Mouse (Mus musculus) adrenal gland, postnatal 25 days (tissue): ENCODE results near the gene Zfp771. TPM values are rescaled to one million over a fixed set of nuclear protein-coding genes. Genes with fewer than 3 reads are reported as not detected.

Experiments used
- DNase-seq: peaks from one replicate; pipeline ENCODE4 v3.0.0; 2021; ENCODE audit warnings: mixed read lengths
- total RNA-seq: library from RNA; stranded (reverse); gene quantifications from 2 replicates; pipeline ENCODE4 v1.2.3, GENCODE M21; 2021

Gene Zfp771
- total RNA-seq, 1 experiment from 2014 or later = 36.0 TPM

DNA sequence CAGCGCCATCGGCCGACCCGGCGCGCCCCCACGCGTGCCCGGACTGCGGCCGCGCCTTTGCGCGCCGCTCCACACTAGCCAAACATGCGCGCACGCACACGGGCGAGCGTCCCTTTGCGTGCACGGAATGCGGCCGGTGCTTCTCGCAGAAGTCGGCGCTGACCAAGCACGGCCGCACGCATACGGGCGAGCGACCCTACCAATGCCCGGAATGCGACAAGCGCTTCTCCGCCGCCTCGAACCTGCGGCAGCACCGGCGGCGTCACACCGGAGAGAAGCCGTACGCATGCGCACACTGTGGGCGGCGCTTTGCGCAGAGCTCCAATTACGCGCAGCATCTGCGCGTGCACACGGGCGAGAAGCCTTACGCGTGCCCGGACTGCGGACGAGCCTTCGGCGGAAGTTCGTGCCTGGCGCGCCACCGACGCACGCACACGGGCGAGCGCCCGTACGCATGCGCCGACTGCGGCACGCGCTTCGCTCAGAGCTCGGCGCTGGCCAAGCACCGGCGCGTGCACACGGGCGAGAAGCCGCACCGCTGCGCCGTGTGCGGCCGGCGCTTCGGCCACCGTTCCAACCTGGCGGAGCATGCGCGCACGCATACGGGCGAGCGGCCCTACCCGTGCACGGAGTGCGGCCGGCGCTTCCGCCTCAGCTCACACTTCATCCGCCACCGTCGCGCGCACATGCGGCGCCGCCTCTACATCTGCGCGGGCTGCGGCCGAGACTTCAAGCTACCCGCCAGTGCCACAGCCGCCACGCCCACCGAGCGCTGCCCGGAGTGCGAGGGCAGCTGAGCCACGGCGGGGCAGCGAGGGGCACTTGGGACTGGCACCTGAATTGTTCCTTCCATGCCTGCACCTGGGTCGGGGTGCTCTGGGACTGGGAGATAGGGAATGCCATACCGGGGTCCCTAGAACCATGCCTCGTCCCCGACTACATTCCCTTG lies 10.0 kb downstream of the Zfp771 start:
- peak; percentile 96 for DNase-seq

DNA sequence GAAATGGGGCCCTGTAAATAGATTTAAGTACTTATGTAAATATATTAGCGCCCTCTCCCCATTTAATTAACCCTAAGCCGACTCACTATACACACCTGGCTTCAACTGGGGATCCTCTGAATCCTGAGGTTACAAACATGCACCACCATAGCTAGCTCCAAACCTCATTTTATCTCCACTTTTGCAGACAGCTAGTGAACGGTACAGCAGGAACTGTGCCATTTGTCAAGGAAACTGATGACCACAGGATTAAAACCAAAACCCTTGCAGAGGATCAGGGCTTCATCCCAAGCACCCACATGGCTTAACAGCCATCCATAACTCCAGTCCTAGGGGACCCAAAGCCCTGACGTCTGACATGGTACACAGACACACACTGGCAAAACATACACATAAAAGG lies 10.9 kb downstream of the Zfp771 start:
- DNase-seq = no peak

DNA sequence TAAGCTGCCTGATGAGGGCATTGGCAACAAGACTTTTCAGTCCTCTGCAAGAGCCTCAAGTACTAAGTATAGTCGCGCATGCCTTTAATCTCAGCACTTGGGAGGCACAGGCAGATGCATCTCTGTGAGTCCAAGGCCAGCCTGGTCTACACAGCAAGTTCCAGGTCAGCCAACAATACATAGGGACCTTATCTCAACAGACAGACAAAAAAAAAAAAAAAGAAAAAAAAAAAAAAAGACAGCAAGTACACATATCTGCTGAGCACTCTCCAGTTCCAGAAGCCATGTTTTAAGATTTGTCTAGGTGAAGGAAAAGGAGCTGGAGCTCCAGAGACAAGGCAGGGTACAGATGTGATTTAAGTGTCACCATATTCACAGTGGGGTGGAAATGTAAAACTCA lies 11.9 kb downstream of the Zfp771 start:
- DNase-seq = no peak

DNA sequence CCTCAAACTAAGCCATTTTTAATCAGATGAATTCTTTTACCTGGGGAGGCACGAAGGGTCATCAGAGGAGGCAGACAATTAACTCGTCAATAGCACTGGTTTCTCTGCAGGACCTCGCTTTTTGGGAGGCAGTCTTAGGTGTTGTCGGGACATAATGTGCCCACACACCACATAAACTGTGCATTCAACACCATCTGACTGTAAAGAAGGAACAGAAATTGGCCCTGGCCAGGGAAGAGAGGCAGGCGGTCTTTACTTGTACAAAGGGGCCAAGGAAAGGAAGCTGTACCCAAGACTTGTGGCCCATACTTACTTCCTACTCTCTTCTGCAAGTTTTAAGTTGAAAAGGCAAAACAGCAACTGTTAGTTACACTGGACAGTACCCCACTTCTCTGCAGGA lies 12.4 kb downstream of the Zfp771 start:
- DNase-seq = no peak

DNA sequence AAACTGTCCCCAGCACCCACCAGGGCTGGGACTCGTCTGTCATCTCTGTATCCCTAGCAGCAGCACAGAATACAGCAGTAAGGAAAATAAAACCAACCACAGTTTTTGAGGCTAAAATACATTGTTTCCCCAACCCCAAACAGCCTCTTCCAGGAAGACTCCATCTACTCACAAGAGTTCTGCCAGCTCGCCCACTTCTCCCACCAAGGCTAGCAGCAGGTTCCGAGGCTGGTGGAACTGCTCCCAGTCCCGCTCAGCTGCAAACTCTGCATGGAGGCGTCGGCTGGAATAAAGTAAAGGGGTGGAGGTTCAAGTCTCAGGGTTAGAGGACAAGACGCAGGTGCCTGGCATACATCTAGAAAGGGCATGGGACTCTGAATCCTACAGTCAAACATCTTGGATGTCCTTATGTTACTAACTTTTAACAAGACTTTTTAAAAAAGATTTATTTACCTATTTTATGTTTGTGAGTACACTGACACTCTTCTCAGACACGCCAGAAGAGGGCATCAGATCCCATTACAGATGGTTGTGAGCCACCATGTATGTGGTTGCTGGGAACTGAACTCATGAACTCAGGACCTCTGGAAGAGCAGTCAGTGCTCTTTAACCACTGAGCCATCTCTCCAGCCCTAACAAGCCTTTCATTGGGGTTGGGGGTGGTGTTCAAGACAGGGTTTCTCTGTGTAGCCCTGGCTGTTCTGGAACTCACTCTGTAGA lies 15.3 kb downstream of the Zfp771 start:
- DNase-seq = no peak

DNA sequence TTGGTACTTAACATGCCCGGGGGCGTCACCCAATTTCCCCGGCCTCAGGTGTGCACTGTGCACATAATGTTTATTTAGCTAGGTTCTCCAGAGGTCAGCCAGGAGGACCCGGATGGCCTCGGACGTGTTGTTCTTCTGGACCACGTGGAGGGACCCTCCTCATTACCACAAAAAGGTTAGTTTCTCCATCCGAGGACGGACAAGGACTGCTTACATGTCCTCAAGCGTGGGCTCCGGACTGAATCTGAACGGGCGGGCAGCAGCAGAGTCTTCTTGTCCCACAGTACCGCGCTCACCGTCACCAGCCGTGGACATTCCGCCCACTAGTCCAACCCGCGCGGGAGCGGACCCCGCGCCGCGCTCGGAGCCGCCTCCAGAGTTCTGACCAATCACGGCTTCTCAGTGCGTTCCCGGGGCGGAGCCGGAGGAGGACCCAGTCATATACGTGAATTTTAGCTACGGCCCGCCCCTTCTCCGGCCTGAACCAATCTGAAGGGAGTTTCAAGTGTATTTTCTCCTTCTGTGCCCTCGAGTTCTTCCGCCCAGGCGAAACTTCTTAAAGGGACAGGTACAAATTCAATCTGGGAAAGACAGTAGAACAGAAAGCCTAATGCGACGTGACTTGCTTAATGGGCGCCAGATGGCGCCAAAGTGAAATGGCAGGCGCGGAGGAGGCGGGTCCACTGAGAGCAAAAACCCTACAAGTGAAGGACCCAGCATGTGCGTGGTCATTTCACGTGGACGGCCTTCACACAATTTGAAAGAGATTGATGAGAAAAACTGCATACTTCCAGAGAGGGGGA lies 16.4 kb downstream of the Zfp771 start, which contains the start of gene Dctpp1:
Dctpp1 (minus strand) TSS at position 401 of the 803 bp plus-strand sequence.
- DNase-seq = peak; percentile 92

DNA sequence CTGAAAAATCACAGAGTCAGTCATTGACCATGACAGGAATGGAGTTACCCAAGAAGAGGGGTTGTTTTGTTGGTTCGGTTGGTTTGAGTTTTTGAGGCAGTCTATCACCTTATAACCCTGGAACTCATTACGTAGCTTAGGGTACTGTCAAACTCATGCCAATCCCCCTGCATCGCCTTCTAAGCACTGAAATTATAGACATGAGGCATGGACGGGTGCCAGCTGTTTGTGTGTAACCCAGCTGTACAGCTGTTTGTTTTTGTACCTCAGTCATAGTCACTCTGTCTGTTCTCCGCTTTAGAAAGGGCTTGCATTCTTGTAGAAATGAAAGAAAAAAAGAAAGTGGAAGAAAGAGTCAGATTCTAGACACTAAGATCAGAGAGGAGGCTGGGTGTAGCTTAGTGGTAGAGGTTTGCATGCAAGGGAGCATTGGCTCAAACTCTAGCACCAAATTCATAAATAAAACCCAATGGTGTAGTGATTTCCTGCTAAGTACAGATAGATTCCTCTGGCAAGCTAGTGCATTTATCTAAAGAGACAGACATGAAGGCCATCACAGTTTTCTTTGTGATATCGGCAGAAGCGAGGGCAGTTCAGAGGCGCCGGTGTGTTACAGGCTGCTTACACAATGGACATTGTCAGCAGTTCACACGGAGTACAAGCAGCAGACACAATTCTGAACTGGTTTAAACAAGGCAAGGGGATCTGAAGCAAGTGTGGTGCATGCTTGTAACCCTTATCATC lies 18.3 kb downstream of the Zfp771 start:
- DNase-seq = no peak

DNA sequence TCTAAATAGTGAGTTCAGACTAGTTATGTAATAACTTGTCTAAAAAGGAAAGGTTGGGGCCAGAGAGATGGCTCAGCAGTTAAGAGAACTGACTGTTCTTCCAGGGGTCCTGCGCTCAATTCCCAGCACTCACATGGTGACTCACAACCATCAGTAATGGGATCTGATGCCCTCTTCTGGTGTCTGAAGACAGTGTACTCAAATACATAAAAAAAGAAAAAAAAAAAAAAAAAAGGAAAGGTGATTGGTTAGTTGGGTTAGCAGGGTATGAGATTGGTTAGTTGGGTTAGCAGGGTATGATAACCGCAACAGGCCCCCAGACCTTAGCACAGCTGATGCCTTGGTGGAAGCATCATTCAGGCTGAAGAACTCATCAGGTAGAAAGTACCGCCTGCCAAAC lies 19.5 kb downstream of the Zfp771 start:
- DNase-seq = no peak

DNA sequence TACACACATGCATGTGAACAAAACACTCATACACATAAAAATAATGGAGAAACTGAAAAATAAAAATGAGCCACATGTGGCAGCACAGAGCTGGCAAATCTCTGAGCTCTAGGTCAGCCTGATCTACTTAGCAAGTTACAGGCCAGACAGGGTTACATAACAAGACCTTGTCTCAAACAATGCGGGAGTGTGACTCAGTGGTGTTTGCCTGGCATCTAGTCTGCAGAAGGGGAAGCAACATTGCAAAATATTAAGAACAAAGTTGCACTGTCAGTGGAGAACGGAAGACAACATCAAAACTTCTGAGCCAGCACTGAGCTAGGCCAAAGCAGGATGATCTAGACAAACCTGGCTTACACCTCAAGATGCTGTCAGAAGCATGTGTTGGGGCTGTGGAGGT lies 26.2 kb downstream of the Zfp771 start:
- no peak for DNase-seq

DNA sequence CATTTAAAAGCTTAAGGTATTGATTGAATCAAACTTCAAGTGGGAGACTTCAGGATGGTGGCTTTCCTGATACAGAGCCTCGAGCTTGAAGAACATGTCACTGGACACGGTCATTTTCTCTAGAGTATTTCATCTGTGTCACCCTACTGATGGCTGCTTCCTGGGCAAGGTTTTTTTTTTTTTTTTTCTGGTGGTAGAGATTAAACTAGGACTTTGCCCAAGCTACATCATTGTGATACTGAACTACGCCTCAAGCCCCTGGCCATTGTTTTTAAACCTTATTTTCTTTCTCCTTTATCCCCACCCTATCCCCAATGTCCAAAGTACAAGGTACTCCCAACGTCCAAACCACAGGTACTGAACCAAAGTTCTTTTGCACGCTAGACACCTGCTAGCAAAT lies 26.6 kb downstream of the Zfp771 start:
- DNase-seq = no peak

DNA sequence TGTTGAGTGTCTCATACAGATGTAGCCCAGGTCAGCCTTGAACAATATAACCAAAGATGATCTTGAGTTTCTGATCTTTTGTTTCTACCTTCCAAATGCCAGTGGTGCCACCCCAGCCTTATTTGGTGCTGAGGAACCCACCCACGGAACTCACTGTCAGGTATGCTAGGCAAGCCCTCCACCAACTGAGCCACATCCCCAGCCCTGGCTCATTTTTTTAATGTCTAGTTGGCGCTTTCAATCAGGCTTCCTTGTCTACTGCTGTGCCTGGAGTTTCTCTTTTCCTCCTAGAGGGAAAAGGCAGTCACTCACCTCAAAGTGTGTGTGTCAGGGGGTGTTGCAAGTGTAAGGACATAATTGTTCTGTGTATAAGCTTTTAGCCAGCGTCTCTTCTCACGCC lies 27.0 kb downstream of the Zfp771 start:
- DNase-seq = no peak

DNA sequence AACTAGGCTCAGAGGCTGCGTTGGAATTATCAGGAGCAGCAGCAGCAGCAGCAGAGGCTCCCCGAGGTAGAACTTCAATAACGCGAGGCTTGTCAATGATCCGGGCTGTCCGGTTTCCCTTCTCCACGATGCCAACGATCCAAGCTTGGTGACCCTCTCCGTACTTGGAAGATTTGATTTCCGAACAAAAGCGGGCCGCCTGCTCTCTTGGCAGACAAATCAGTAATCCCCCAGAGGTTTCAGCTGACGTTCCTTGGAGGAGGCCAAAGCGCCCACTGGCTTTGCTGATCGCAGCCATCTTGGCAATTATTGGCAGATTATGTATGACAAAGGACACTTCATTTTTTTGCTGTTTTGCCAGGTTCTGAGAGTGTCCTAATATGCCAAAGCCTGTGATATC lies 28.5 kb downstream of the Zfp771 start:
- DNase-seq = no peak

DNA sequence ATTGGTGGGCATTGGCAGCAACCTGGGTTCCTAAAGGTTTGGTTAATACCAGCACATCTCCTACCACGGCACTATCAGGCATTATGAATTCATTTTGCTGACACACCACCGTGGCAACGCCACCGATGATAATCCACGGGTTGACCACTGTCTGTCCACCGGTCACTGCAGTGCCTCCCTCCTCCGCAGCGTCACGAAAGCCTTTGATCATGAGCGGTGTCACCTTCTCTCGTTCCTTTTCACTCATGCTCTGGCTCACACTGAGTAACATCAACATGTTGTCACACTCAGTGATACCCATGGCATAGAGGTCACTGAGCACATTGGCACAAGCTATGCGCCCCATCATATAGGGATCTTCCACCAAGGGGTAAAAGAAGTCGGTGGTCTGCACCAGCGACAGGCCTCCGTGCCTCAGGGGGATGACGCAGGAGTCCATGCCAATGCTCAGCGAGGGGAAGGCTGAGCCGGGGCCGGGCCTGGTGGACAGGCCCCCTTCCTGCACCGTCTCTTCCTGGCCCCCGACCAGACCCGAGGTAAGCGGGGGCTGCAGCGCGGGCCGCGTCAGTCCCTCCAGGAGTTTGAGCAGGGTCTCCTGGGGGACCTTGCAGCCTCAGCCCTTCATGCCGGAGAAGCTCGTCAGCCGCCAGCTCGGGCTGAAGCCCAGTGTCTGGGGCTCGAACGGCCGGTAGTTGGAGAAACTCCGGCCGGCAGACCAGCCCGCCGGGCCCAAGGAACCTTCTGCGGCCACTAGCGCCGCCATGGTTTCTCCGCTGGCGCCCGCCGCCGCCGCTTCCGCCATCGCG lies 29.2 kb downstream of the Zfp771 start:
- peak; percentile 37 for DNase-seq

DNA sequence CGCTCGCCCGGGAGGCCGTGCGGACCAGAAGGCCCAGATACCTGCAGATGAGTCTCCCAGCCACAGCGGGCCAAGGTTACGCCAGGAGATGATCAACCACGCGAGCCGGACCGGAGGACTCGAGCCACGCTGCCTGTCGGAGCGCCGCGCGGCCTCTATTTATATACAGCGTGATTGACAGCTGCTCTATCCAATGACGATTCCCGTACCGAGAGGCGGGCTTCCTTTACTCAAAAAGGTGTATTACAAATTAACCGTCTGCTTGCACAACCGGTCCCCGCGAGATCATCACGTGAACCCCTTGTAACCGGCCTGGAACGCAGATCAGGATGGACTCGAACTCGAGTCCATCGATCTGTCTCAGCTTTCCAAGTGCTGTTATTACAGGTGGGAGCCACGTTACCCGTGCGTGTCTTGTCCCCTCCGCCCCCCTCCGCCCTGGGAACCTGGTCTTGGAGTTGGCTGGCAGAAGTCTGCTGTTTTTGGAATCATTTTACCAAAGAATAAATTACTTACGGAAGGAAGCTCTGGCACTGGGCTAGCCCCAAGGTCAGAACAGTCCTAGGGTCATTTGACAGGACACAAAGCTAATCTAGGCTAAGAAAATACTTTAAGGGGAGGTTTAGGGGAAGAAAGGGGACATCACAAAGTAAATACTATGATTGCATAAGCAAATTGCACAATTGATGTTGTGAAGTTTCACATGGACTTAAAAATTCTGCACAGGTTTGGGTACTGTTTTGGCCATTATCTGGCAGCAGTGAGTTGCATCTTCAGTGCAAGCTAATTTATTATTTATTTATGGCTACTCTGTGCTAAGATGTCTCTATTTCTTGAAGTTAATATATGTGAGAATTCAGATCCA lies 30.1 kb downstream of the Zfp771 start, which contains the start of gene Sephs2:
Sephs2 (minus strand) TSS at position 131 of the 865 bp plus-strand sequence.
- DNase-seq = peak; percentile 92

DNA sequence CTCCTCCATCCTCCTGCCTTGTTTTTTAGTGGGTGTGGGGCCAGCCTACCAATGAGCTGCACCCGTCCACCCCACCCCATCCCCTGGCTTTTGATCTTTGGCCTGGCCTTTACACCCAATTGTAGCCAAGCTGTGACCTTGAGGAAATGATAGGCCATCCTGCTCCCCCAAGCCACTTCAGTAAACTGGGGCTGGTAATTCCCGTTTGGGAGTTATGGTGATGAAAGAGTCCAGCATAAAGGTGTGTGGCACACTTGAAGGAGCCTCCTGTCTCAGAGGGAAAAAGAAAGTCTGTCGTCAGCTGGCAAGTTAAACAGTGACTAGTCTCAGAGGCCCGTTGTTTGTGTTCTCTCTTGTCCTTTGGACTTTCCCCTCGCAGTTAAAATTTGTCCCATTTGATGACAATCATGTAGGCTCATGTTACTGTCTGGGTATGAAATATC lies 32.5 kb downstream of the Zfp771 start:
- no peak for DNase-seq

DNA sequence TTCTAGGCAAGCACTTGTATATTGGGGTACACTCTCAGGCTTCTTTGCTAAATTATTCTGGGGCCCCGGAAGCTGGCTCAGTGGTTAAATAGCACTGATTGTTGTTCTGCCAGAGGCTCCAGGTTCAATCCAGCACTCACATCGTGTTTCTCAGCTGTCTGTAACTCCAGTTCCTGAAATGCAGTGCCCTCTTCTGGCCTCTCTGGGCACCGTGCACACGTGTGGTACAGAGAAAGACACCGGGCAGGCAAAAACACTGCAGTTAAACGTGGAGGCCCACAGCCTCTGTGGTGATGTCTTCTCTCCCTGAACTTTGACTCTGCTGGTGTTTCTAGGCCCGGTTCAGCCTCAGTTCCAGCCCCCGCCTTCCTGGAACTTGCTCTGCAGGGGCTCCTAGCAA lies 34.2 kb downstream of the Zfp771 start:
- DNase-seq = peak; percentile 39

DNA sequence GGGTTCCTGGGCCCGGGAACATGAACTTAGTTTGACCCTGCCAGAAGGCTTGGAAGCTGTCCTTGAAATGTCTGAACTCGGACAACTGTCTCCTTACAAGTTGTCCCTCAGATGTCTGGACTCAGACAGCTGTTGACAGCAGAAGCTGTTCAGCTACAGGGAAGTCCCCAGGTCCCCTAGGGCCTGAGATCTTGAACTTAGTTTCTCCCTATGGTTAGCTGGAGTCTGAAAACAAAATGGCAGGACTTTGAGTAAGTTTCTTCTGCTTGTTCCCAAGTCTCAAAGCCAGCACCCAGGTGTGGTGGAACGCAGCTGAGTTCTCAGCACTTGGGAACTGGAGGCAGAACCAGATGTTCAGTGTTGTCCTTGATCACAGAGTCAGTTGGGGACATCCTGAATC lies 36.0 kb downstream of the Zfp771 start:
- no peak for DNase-seq

DNA sequence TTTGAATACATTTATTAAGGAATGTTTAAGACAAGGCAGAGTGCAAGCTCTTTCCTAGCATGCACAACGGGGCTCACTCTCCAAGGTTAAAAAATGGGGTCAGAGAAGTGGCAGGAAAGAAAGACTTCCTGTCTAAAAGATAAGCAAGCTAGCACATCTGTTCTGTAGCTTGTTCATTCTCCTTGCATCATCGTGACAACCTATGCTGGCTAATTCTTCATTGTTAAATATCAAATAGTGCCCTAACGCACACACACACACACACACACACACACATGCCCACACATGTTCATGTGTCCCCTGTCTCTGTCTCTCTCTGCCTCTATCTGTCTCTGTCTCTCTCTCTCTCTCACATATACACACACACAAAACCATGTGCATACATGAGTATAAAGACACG lies 37.0 kb downstream of the Zfp771 start:
- no peak for DNase-seq

DNA sequence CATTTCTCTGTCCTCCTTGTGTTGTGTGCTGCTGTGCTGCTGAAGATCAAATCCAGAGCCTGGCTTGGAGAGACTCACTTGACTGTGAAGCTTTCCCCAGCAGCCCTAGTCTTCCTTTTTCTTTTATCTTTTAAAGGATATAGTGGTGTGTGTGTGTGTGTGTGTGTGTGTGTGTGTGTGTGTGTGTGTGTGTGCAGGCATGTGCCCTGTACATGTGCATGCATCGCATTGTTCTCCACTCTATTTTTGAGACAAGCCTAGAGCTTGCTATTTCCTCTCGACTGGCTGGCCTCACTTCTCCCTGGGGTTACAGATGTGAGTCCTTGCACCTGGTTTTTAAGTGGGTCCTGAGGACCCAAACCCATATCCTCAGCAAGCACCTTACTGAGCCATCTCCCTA lies 38.1 kb downstream of the Zfp771 start:
- DNase-seq = no peak

DNA sequence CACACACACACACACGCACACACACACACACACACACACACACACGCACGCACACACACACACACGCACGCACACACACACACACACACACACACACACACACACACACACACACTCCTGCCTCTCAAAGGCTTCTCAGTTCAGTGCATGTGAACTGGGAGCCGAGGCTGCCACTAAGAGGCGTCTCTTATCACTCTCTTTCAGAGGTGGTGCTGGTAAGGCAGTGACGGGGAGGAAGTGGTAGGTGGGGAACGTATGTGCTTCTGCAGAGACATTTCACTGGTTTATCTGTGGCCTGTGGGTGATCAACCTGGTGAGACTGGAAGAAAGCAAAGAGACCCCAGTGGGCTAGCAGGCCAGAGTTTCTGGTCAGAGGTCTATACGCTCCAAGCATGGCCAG lies 41.1 kb downstream of the Zfp771 start:
- no peak for DNase-seq
